In genomic region chr1:37675444-37675843, GRCm38 (mm10) we compare ENCODE assay signal across 24 mouse cellular contexts. TPM values are rescaled to one million over a fixed set of nuclear protein-coding genes. Genes with fewer than 3 reads are reported as not detected.
DNase-seq lines count a peak whose midpoint lies in the region; ATAC-seq and TF ChIP-seq lines count a peak whose summit lies in the region.
"Had no signal": no experiment of that assay in that cellular context is flagged by ENCODE, and none has a peak within 500 bp of the region (broad histone marks: within the 10 kb centered on the region; RNA-seq: fewer than 3 reads in every experiment).

No protein-coding gene starts in this region.

- 59% methylated on average over 6 of the region's 6 CpGs for WGBS in heart, adult 2 months
- 60% methylated on average over 6 of the region's 6 CpGs for WGBS in heart, embryonic 12.5 days
- 59% methylated on average over 6 of the region's 6 CpGs for WGBS in lung, embryonic 14.5 days
- 64% methylated on average over 6 of the region's 6 CpGs for WGBS in small intestine, adult 2 months

- no peak for TF ChIP-seq POLR2A in heart, adult 2 months (IDR thresholded peaks at IDR 0.05; ENCODE audit: insufficient read depth, low read depth, low read length)
- no peak for TF ChIP-seq POLR2A in ES-Bruce4 (IDR thresholded peaks at IDR 0.05; ENCODE audit: insufficient read depth, low read length)
- TF ChIP-seq POLR2A in small intestine, adult 2 months (IDR thresholded peaks at IDR 0.05; ENCODE audit: low read depth, low read length) = no peak

- H3K36me3 ChIP-seq in heart, adult 2 months (ENCODE audit: control insufficient read depth, insufficient read depth, low read length) = no peaks in the 10 kb centered on the region
- no peaks in the 10 kb centered on the region for H3K36me3 ChIP-seq in heart, embryonic 12.5 days
- H3K36me3 ChIP-seq in lung, embryonic 14.5 days (ENCODE audit: insufficient read depth) = no peaks in the 10 kb centered on the region
- no peaks in the 10 kb centered on the region for H3K36me3 ChIP-seq in ES-Bruce4 (ENCODE audit: control insufficient read depth, insufficient read depth, low read length, poor library complexity, severe bottlenecking)
- no peaks in the 10 kb centered on the region for H3K36me3 ChIP-seq in small intestine, adult 2 months (ENCODE audit: control insufficient read depth, insufficient read depth, low read length)
- H3K36me3 ChIP-seq: forebrain, embryonic 15.5 days; hindbrain, embryonic 12.5 days; limb, embryonic 10.5 days; midbrain, embryonic 15.5 days had no signal

- H3K4me1 ChIP-seq in heart, adult 2 months (ENCODE audit: control insufficient read depth, insufficient read depth, low read length) = no peaks in the 10 kb centered on the region
- H3K4me1 ChIP-seq in heart, embryonic 12.5 days (replicated peaks) = peaks cover 20% of the 10 kb centered on the region; the same call in 1 of the 2 replicates
- H3K4me1 ChIP-seq in lung, embryonic 14.5 days (ENCODE audit: insufficient read depth) = no peaks in the 10 kb centered on the region
- H3K4me1 ChIP-seq in ES-Bruce4 (ENCODE audit: control insufficient read depth, insufficient read depth, low read length) = peaks cover 2% of the 10 kb centered on the region
- H3K4me1 ChIP-seq in small intestine, adult 2 months (ENCODE audit: control insufficient read depth, insufficient read depth, insufficient read length, low read length) = peaks cover 3% of the 10 kb centered on the region; the same call in 1 of the 2 replicates
- H3K4me1 ChIP-seq: forebrain, embryonic 15.5 days; hindbrain, embryonic 12.5 days; limb, embryonic 10.5 days; midbrain, embryonic 15.5 days had no signal

- no peaks in the 10 kb centered on the region for H3K9me3 ChIP-seq in heart, embryonic 12.5 days (replicated peaks)
- no peaks in the 10 kb centered on the region for H3K9me3 ChIP-seq in lung, embryonic 14.5 days (ENCODE audit: low read depth, low read length)
- no peaks in the 10 kb centered on the region for H3K9me3 ChIP-seq in ES-Bruce4 (replicated peaks; ENCODE audit: control insufficient read depth, insufficient read depth, low read length, poor library complexity, severe bottlenecking)
- H3K9me3 ChIP-seq: forebrain, embryonic 15.5 days; hindbrain, embryonic 12.5 days; limb, embryonic 10.5 days; midbrain, embryonic 15.5 days had no signal

- H3K4me2 ChIP-seq in heart, embryonic 12.5 days = no peak overlapping the region
- no peak overlapping the region for H3K4me2 ChIP-seq in lung, embryonic 14.5 days
- H3K4me2 ChIP-seq: forebrain, embryonic 15.5 days; hindbrain, embryonic 12.5 days; midbrain, embryonic 15.5 days had no signal

- H3K79me2 ChIP-seq in heart, adult 2 months (replicated peaks; ENCODE audit: control insufficient read depth, insufficient read depth, low read length) = no peaks in the 10 kb centered on the region

- H3K9ac ChIP-seq in heart, adult 2 months (ENCODE audit: low read depth, low read length) = no peak overlapping the region
- H3K9ac ChIP-seq in heart, embryonic 12.5 days = no peak overlapping the region
- H3K9ac ChIP-seq in lung, embryonic 14.5 days = no peak overlapping the region
- no peak overlapping the region for H3K9ac ChIP-seq in ES-Bruce4 (ENCODE audit: low read depth, poor library complexity, severe bottlenecking)
- H3K9ac ChIP-seq: forebrain, embryonic 15.5 days; hindbrain, embryonic 12.5 days; liver, postnatal 0 days; midbrain, embryonic 15.5 days had no signal

- peak; percentile 16; the same call in 1 of the 2 replicates for TF ChIP-seq CTCF in heart, adult 2 months (IDR thresholded peaks at IDR 0.05)
- peak; percentile 43 for TF ChIP-seq CTCF in lung, embryonic 14.5 days (IDR thresholded peaks at IDR 0.05; ENCODE audit: low read depth)
- peak; percentile 66 for TF ChIP-seq CTCF in ES-Bruce4 (IDR thresholded peaks at IDR 0.05; ENCODE audit: low read depth, low read length)
- TF ChIP-seq CTCF in small intestine, adult 2 months (IDR thresholded peaks at IDR 0.05; ENCODE audit: extremely low read depth, insufficient read length, insufficient replicate concordance, low read depth, low read length) = peak; percentile 29; the same call in 1 of the 2 replicates

- H3K27ac ChIP-seq in heart, adult 2 months = no peak overlapping the region
- no peak overlapping the region for H3K27ac ChIP-seq in heart, embryonic 12.5 days (ENCODE audit: poor library complexity, severe bottlenecking)
- no peak overlapping the region for H3K27ac ChIP-seq in lung, embryonic 14.5 days (ENCODE audit: low read depth)
- no peak overlapping the region for H3K27ac ChIP-seq in ES-Bruce4 (ENCODE audit: insufficient read depth, low read length)
- no peak overlapping the region for H3K27ac ChIP-seq in small intestine, adult 2 months (ENCODE audit: insufficient read depth, low read depth, low read length)
- H3K27ac ChIP-seq: forebrain, embryonic 15.5 days; hindbrain, embryonic 12.5 days; limb, embryonic 10.5 days; macrophage; midbrain, embryonic 15.5 days had no signal

- DNase-seq in heart, adult 2 months = no peak
- no peak for DNase-seq in lung, embryonic 14.5 days
- no peak for DNase-seq in lung, postnatal 14 days
- no peak for DNase-seq in ovary, postnatal 10 days (ENCODE audit: low spot score)
- DNase-seq: adrenal gland, adult 8-10 months; cerebellum, adult 2 months; cerebellum, postnatal 25 days; heart, adult 11 months; kidney, adult 18-20 months; kidney, postnatal 4 days; layer of hippocampus, adult 9-11 months; liver; liver, postnatal 0 days; right cerebral cortex, adult 18-20 months; right cerebral cortex, postnatal 4 days had no signal

- ATAC-seq in heart, embryonic 12.5 days (ENCODE audit: insufficient number of reproducible peaks, low FRiP score) = no peak
- ATAC-seq in lung, embryonic 14.5 days (ENCODE audit: insufficient read depth) = no peak
- ATAC-seq in CD4-positive, CD25-positive, alpha-beta regulatory T cell, adult 4 months = no peak
- ATAC-seq: forebrain, embryonic 15.5 days; liver, postnatal 0 days; midbrain, embryonic 15.5 days had no signal

- TF ChIP-seq EP300 in heart, adult 2 months (IDR thresholded peaks at IDR 0.05; ENCODE audit: insufficient read depth, low read depth, low read length) = no peak
- TF ChIP-seq EP300 in ES-Bruce4 (IDR thresholded peaks at IDR 0.05; ENCODE audit: insufficient read depth, low read depth, low read length) = 0 out of 2 replicates have a peak, but pooled peaks have one; percentile 33

- no peaks in the 10 kb centered on the region for H3K27me3 ChIP-seq in heart, adult 2 months (ENCODE audit: control insufficient read depth, insufficient read depth, low read length)
- H3K27me3 ChIP-seq in heart, embryonic 12.5 days (replicated peaks) = 0 out of 2 replicates have a peak, but pooled peaks cover under 1% of the 10 kb centered on the region
- H3K27me3 ChIP-seq in lung, embryonic 14.5 days (ENCODE audit: insufficient read depth, low read length) = no peaks in the 10 kb centered on the region
- H3K27me3 ChIP-seq in ES-Bruce4 (ENCODE audit: control insufficient read depth, insufficient read depth, low read length, poor library complexity, severe bottlenecking) = no peaks in the 10 kb centered on the region
- H3K27me3 ChIP-seq in small intestine, adult 2 months (ENCODE audit: control insufficient read depth, insufficient read depth, low read length) = no peaks in the 10 kb centered on the region
- H3K27me3 ChIP-seq: forebrain, embryonic 15.5 days; midbrain, embryonic 15.5 days had no signal

- intact Hi-C loops in heart, adult 2 months (cut with DNase I) = loop anchor here (5.0 kb wide), 1 partner anchor 127 kb away; no protein-coding TSS in a partner anchor

- H3K4me3 ChIP-seq in heart, adult 2 months = no peak overlapping the region
- no peak overlapping the region for H3K4me3 ChIP-seq in heart, embryonic 12.5 days
- H3K4me3 ChIP-seq in lung, embryonic 14.5 days (ENCODE audit: low read depth, low read length) = no peak overlapping the region
- H3K4me3 ChIP-seq in ES-Bruce4 (ENCODE audit: low read depth, low read length) = no peak overlapping the region
- H3K4me3 ChIP-seq in small intestine, adult 2 months (ENCODE audit: low read depth, low read length) = no peak overlapping the region
- H3K4me3 ChIP-seq: forebrain, embryonic 15.5 days; hindbrain, embryonic 12.5 days; limb, embryonic 10.5 days; midbrain, embryonic 15.5 days had no signal

RNA-seq across cellular contexts. Expression of gene 2010300C02Rik, which starts 44.4 kb away (rescaled TPM):
- total RNA-seq in heart, adult 2 months (2021) = under 1 TPM; 0.55 to 0.60 TPM
- polyA plus RNA-seq in heart, adult 2 months (2012; rRNA removed) = 0.91 and 1.1 TPM in 2 replicates
- 6.4 and 6.5 TPM in 2 replicates for polyA plus RNA-seq in heart, embryonic 12.5 days (2016; fragmentation: Nextera tagmentation; extraction: Ambion mirVana)
- 8.1 and 8.5 TPM in 2 replicates for polyA plus RNA-seq in lung, embryonic 14.5 days (2014; fragmentation: Nextera tagmentation; extraction: Ambion mirVana)
- 0.70 and 0.94 TPM in 2 replicates for polyA plus RNA-seq in ES-Bruce4 (2011; ENCODE audit: insufficient read depth, insufficient read length, low read depth, missing spikeins)
- 12.4 and 15.3 TPM in 2 replicates for polyA plus RNA-seq in small intestine, adult 2 months (2012; rRNA removed)
- polyA plus RNA-seq in CD4-positive, CD25-positive, alpha-beta regulatory T cell, adult 4 months (2017; shearing (Covaris generic)) = under 1 TPM; 0.42 to 0.79 TPM
- polyA plus RNA-seq: macrophage had no signal

Comparison
In these comparisons a context has a peak if more than half of its experiments do, and no peak if none do; other contexts are left out.
1. CTCF ChIP-seq: peak in every context shown above with its lines; median percentile 66 in ES-Bruce4; 43 in lung, embryonic 14.5 days; 29 in small intestine, adult 2 months; 16 in heart, adult 2 months.